Mouse (Mus musculus) lung, embryonic 16.5 days (tissue): ENCODE data around the gene Lrmda. TPM values are rescaled to one million over a fixed set of nuclear protein-coding genes. Genes with fewer than 3 reads are reported as not detected.
A peak's percentile ranks its signal among the peaks of the same experiment; 100 is the strongest.

ENCODE experiments used
- ATAC-seq: fragments of 200-750 bp; cut with Nextera tagmentation; 2 replicates; pipeline ENCODE4 v1.8.0; 2017; ENCODE audit warnings: low read depth, mild to moderate bottlenecking, moderate library complexity
- H3K27ac ChIP-seq: fragments of 300-500 bp; sonication (generic); 2 replicates; pipeline ENCODE4 v1.5.1; 2014; ENCODE audit warnings: mild to moderate bottlenecking, control low read depth, low read length
- H3K27me3 ChIP-seq: fragments of 300-500 bp; sonication (generic); 2 replicates; pipeline ENCODE4 v1.6.1; 2014; ENCODE audit warnings: low read depth, low read length, mixed read lengths; ENCODE audit not compliant: control insufficient read depth, insufficient read depth
- H3K36me3 ChIP-seq: fragments of 300-500 bp; sonication (generic); 2 replicates; pipeline ENCODE4 v1.6.1; 2014; ENCODE audit warnings: low read length; ENCODE audit not compliant: control insufficient read depth, insufficient read depth
- H3K4me1 ChIP-seq: fragments of 300-500 bp; sonication (generic); replicated peaks from 2 replicates; pipeline ENCODE4 v1.6.1; 2014; ENCODE audit warnings: low read length, mixed read lengths; ENCODE audit not compliant: control insufficient read depth, insufficient read depth
- H3K4me2 ChIP-seq: fragments of 300-500 bp; sonication (generic); 2 replicates; pipeline ENCODE4 v1.6.1; 2014; ENCODE audit warnings: low read depth, low read length, control low read depth
- H3K4me3 ChIP-seq: fragments of 300-500 bp; sonication (generic); 2 replicates; pipeline ENCODE4 v1.5.1; 2014; ENCODE audit warnings: mild to moderate bottlenecking, low read length, control low read depth
- H3K9ac ChIP-seq: fragments of 300-500 bp; sonication (generic); 2 replicates; pipeline ENCODE4 v1.6.1; 2014; ENCODE audit warnings: low read length, control low read depth
- H3K9me3 ChIP-seq: fragments of 300-500 bp; sonication (generic); 2 replicates; pipeline ENCODE4 v1.6.1; 2016; ENCODE audit warnings: low read length; ENCODE audit not compliant: control insufficient read depth
- WGBS: fragments of 180-500 bp; shearing (Covaris S2); extraction: QIAGEN DNeasy Blood & Tissue Kit; methylation state at CpG from one replicate; pipeline ENCODE4 v1.1.7; 2014; 5-methylcytosine and 5-hydroxymethylcytosine counted together
- polyA plus RNA-seq: library from polyadenylated mRNA; unstranded; fragments of >200 nt; fragmentation: Nextera tagmentation; extraction: Ambion mirVana; gene quantifications from 2 replicates; pipeline ENCODE4 v1.2.1, GENCODE M21; 2015

The Lrmda gene
- polyA plus RNA-seq, 1 experiment from 2014 or later, result 1.2 TPM

GRCm38 (mm10) chr14:22101961-22102805, 82.7 kb downstream of the Lrmda start:
- WGBS, result 84% methylated on average over 14 of the region's 14 CpGs
- no peak overlapping the region for H3K27ac ChIP-seq
- H3K9me3 ChIP-seq, result peaks cover 2% of the 10 kb centered on the region; the same call in 1 of the 2 replicates
- no peaks in the 10 kb centered on the region for H3K36me3 ChIP-seq
- no peak overlapping the region for H3K4me2 ChIP-seq
- no peaks in the 10 kb centered on the region for H3K27me3 ChIP-seq
- no peak overlapping the region for H3K9ac ChIP-seq
- no peak for ATAC-seq
- H3K4me1 ChIP-seq, result no peaks in the 10 kb centered on the region
- no peak overlapping the region for H3K4me3 ChIP-seq

DNA sequence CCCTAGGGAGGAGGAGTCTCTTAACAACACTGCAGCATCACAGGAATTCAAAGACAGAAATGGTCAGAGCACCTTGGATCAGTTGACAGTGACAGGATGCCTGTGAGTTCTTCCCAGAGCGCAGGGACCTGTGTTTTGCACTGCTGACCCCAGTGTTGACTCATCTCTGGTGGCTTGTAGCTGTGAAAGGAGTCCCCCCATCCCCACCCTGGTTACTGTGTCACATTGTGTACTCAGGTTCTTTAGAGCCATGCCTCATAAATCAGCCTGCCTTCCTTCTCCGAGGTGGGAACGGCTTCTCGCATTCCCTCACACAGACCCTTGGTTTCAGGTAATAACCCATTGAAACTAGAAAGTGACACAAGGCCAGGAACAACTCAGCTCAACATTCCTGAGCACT, 86.3 kb downstream of the Lrmda start:
- no peaks in the 10 kb centered on the region for H3K36me3 ChIP-seq
- no peak overlapping the region for H3K4me2 ChIP-seq
- no peaks in the 10 kb centered on the region for H3K4me1 ChIP-seq
- no peaks in the 10 kb centered on the region for H3K9me3 ChIP-seq
- no peak overlapping the region for H3K9ac ChIP-seq
- 40% methylated on average over 4 of the region's 4 CpGs for WGBS
- no peak overlapping the region for H3K4me3 ChIP-seq
- no peak overlapping the region for H3K27ac ChIP-seq
- H3K27me3 ChIP-seq, result no peaks in the 10 kb centered on the region; the same call in 1 of the 2 replicates
- ATAC-seq, result no peak

DNA sequence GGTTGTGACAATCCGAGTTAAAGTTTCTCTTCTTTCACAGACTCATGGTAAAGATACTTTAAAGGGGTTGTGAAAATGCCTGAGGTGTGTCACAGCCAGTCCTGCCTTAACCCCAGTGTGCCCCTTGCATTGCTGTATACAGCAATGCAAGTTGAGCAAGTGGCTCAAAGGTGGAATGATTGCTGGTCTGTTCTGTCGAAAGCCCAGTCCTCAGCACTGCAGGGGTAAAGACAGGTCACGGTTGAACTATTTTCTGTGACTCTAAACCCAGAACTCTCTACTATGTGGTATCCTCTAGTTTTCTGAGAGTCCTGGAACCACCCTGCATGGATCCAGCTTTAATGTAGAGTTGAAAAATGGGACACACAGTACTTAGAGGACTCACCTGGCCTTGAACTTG, 87.3 kb downstream of the Lrmda start:
- no peaks in the 10 kb centered on the region; the same call in 1 of the 2 replicates for H3K27me3 ChIP-seq
- no peaks in the 10 kb centered on the region for H3K36me3 ChIP-seq
- no peak overlapping the region for H3K4me2 ChIP-seq
- H3K27ac ChIP-seq, result no peak overlapping the region
- H3K4me1 ChIP-seq, result no peaks in the 10 kb centered on the region
- ATAC-seq, result no peak
- no peaks in the 10 kb centered on the region for H3K9me3 ChIP-seq
- H3K4me3 ChIP-seq, result no peak overlapping the region
- 81% methylated on average over 3 of the region's 3 CpGs for WGBS
- no peak overlapping the region for H3K9ac ChIP-seq

- Histone ChIP-seq H3K36me3 (no peaks in the 10 kb centered on the region), H3K9ac (no peak overlapping the region), H3K27ac (no peak overlapping the region), H3K9me3 (no peaks in the 10 kb centered on the region), H3K4me3 (no peak overlapping the region), H3K4me2 (no peak overlapping the region), H3K4me1 (peaks cover 2% of the 10 kb centered on the region; the same call in 1 of the 2 replicates), H3K27me3 (no peaks in the 10 kb centered on the region; the same call in 1 of the 2 replicates)
- 65% methylated on average over 4 of the region's 4 CpGs for WGBS
- ATAC-seq, result no peak
Observed at GRCm38 (mm10) chr14:22109423-22109822, 89.9 kb downstream of the Lrmda start.

DNA sequence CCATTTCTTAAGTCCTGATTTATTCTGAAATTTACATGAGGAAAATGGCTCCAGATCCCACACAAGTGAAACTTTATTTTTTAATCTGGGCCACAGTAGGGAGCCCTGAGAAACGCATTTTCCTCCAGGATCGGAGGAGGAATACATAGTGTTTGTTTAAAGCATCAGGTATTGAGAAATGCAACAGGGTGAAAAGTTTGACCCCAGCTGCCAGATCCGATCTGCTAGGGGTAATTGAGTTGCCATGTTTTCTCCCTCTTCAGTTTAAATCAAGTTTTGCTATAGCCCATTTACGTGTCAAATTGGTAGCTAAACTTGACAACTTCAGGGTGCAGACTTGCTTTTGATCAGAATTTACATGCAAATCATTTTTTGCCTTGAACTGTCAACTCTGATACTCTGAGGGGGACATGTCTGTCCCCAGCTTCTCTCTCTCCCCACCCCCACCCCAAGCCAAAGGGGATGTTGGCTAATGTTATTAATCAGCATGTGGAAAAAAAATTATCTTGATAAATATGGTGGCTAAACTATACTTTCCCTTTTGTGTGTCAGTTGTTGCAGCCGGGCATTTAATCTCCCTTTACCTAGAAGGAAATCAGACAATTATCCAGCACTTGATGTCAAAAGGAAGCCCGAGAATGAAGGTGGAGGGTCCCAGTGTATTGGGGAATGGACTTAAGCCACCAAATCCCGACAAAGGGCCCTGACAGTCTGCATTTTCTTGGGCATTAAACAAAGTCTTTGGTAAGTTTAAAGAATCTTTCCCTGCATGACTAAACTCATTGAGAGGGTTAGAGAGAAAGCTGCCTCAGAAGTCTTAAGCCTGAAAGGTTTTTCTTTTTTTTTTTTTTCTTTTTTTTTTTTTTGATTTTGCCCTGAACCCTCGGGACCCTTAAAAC, 94.2 kb downstream of the Lrmda start:
- Histone ChIP-seq H3K27me3 (no peaks in the 10 kb centered on the region; the same call in 1 of the 2 replicates), H3K36me3 (no peaks in the 10 kb centered on the region), H3K4me1 (peaks cover 2% of the 10 kb centered on the region; the same call in 1 of the 2 replicates), H3K4me2 (no peak overlapping the region), H3K9me3 (no peaks in the 10 kb centered on the region), H3K27ac (no peak overlapping the region), H3K4me3 (no peak overlapping the region), H3K9ac (no peak overlapping the region)
- ATAC-seq, result no peak
- WGBS, result 51% methylated on average over 8 of the region's 8 CpGs

- H3K4me3 ChIP-seq, result no peak overlapping the region
- H3K4me1 ChIP-seq, result peaks cover 2% of the 10 kb centered on the region; the same call in 1 of the 2 replicates
- no peaks in the 10 kb centered on the region for H3K36me3 ChIP-seq
- no peak overlapping the region for H3K4me2 ChIP-seq
- WGBS, result 29% methylated on average over 18 of the region's 18 CpGs
- H3K27me3 ChIP-seq, result no peaks in the 10 kb centered on the region; the same call in 1 of the 2 replicates
- no peak overlapping the region for H3K9ac ChIP-seq
- no peak overlapping the region for H3K27ac ChIP-seq
- no peaks in the 10 kb centered on the region for H3K9me3 ChIP-seq
- peak; percentile 34; the same call in 1 of the 2 replicates for ATAC-seq
Observed at GRCm38 (mm10) chr14:22114651-22115351, 95.3 kb downstream of the Lrmda start.

DNA sequence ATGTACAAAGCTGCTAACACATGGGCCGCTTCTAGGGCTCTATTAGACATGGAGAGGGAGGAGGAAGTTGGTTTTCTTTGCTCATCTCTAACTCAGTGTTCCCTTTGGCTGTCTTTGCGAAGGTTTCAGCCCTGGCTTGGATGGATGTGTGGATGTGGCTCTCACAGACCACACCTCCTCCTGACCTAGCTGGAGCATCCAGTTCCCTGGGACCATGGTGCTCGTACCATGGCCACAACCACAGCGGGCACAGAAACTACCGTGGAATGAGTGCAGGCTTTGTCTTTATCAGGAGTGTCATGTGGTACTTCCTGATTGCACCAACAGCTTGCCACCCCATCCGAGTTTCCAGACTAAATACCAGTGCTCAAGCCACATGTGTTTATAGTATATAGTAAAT, 98.6 kb downstream of the Lrmda start:
- Histone ChIP-seq H3K4me1 (peaks cover 2% of the 10 kb centered on the region; the same call in 1 of the 2 replicates), H3K27ac (no peak overlapping the region), H3K9me3 (no peaks in the 10 kb centered on the region), H3K4me3 (no peak overlapping the region), H3K9ac (no peak overlapping the region), H3K36me3 (no peaks in the 10 kb centered on the region), H3K27me3 (no peaks in the 10 kb centered on the region; the same call in 1 of the 2 replicates), H3K4me2 (no peak overlapping the region)
- WGBS, result 70% methylated on average over 6 of the region's 6 CpGs
- ATAC-seq, result no peak

- Histone ChIP-seq H3K36me3 (no peaks in the 10 kb centered on the region), H3K4me2 (no peak overlapping the region), H3K27ac (no peak overlapping the region), H3K9ac (no peak overlapping the region), H3K4me1 (peaks cover 2% of the 10 kb centered on the region; the same call in 1 of the 2 replicates), H3K4me3 (no peak overlapping the region), H3K27me3 (no peaks in the 10 kb centered on the region; the same call in 1 of the 2 replicates), H3K9me3 (no peaks in the 10 kb centered on the region)
- ATAC-seq, result no peak
- WGBS, result 69% methylated on average over 4 of the region's 4 CpGs
Observed at GRCm38 (mm10) chr14:22118512-22118911, 99.0 kb downstream of the Lrmda start.
